Mouse (Mus musculus): ENCODE data around the gene Amdhd2.
A peak's percentile ranks its signal among the peaks of the same experiment; 100 is the strongest.
"Not testable (repeated sequence)": the region's sequence is repeated elsewhere in the genome, so short reads cannot be mapped to it uniquely, and the experiment has no call there.

Gene Amdhd2

DNA sequence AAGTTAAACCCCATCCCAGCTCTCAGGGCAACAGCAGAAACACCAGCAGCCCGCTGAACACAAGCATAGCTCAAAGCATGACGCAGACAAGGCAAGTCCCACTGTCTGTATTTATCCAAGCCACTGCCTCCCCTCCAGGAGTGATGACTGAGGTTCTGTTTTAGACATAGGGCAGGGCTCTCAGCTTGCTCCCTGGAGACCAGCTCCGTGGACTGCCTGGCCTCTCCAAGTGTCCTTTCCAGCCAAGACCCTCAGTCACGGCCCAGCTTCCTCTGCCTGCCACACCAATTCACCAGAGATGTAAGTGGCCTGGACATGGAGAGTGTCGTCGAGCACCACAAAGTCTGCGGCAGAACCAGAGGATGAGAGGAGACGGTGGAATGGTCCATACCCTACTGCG, 7.8 kb downstream of the Amdhd2 start:
- no peak for DNase-seq

DNA sequence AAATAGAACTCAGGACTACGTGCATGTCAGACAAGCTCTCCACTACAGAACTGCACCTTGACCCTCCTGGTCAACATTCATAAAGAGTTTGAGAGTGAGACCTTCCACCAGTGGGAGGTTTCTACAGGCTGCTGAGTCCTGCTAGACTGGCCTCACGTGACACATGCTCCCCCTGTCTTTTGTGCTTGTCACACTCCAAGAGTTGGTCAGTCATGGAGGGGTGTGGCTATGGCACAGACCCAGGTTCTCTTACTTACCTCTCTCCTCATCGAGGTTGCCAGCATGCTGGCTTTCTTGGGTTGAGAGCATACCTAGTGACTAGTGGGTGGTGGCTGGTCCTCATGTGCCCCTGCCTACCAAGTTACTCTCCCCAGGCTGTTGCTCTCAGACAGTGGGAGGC, 9.1 kb downstream of the Amdhd2 start:
- DNase-seq, result no peak

DNA sequence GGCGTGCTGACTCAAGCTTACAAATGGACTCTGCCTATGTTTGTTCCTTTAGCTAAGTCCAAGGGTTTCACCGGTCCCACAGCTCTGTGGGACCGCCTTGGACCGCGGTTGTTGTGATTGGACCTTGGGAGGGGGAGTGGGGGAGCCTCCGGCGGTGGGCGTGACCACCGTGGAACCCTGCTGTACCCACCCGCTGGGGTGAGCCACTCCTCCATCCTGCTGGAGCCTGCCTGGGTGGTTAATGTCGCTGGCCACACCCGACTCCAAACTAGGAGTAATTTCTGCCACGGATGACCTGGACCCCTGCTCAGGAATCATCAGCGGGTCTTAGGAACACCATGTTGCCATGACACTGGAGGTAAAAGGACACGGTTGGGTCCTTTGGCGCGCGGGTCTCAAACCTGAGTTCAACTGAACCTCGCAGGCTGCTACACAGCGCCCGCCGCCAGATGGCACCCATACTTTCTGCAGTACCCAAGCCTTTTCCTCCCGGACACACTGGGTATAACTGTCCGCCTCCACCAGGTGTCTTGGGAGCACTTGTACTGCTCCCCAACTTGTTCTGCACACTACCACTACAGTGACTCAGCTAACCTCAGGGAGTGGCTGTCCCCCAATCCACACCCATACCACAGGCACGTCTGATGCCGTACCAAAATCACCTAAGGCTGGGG, 11.5 kb downstream of the Amdhd2 start:
- DNase-seq, result peak; percentile 82

DNA sequence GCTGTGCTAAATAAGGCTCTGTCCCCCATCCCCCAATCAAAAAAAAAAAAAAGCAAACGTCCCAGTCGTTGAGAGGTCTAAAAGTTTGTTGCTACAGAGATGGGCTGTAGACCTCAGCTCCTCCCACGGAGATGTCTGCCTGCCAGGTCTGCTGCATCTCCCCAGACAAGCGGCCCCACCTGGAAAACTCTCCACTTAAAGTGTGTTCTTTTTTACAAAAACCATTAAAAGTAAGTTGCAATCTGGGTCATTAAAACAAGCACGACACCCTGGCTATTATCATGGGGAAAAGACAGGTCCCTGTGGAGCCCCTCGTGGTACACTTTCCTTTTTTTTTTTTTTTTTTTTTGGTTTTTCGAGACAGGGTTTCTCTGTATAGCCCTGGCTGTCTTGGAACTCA, 12.2 kb downstream of the Amdhd2 start:
- no peak for DNase-seq

- DNase-seq, result no peak
Measured at GRCm38 (mm10) chr17:24150824-24151223, 12.7 kb downstream of the Amdhd2 start, which contains the start of gene Pdpk1. Gene Pdpk1 (minus strand): TSS chr17:24150924.

DNA sequence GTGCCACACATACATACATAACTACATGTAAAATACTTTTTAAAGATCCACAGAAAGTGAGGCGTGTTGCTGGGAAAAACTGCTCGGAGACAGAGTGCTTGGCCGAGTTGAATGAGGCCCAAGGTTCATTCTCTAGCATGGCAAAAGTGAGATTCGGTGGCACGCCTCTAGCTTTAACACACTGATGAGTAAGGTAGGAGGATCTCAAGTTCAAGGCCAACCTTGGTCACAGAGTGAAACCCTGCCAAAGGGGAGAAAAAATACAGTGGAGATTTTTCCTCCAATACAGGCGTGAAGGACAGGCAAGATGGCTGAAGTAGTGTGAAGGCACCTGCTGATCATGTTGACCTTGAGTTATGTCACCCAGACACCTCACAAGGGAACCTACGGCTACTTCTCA, 14.1 kb downstream of the Amdhd2 start:
- DNase-seq, result no peak

- no peak for DNase-seq
Measured at GRCm38 (mm10) chr17:24142897-24143296, 20.7 kb downstream of the Amdhd2 start.

DNA sequence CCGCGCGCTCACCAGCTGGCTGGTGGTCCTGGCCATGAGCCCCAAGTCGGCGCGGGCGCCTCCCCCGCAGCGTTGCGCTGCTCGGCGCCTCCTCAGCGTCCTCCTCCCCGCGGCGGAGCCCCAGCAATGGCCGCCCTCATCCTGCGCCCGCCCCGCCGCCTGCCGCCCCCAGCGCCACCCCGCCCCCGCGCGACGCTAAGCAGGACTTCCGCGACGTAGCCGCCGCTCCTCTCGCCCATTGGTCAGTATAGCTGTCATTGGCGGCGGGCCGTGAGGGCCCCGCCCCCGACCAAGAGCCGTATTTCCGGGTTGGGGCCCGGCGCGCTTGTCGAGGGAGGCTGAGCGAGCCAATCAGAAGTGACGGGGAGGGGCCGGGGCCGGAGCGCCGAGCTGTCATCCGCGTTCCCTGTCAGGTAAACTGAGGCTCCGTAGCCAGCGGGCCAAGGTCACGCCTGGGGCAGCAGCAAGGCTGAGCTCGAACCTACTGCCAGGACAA, 22.1 kb downstream of the Amdhd2 start:
- DNase-seq, result peak; percentile 96 to 99

GRCm38 (mm10) chr17:24140845-24141424, 22.6 kb downstream of the Amdhd2 start:
- DNase-seq, result no peak

GRCm38 (mm10) chr17:24139968-24140367, 23.6 kb downstream of the Amdhd2 start:
- DNase-seq, result no peak

DNA sequence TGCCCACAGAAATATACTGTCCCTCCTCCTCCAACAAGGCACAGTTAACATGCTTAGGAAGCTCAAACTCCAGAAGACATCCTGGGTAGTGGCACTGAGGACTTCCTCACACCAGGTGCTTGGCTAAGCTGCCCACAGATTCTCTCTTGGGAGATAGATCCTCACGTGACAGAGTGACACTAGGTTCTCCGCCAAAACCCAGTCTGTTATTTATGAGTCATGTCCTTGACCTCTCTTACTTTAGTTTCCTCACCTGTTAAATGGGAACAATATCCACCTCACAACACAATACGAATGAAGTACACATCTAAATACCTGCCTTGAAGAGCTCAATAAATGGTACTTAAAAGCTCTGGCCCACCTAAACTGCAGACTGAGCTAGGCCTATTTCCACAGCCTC, 24.3 kb downstream of the Amdhd2 start:
- no peak for DNase-seq

DNA sequence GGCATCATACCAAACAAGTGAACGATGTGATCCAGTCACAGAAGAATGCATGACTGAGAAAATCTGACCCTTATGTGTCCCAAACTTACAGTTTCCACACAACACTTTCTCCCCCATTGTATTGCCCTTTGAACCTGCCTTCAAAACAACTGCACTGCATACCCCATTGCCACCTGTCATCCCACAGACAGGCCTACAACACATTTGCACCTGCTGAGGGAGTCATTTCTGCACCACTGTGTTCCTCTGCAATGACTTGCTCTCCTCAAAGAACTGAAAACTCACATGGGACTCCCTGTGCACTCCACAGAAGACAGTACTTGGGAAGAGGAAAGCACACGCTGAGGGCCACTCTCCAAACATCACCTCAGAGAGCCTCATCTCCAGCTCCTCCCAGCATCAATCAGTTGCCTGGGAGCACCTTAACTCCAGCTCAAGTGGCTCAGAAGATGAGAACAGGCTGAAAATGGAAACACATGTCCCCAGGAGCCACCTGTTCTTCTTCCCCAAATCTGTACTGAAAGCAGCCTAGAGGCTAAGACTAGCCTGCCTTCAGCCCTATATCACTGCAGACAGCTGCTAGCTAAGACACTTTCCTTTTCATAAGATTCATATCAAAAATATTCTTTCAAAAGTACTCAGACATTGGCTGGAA, 26.2 kb downstream of the Amdhd2 start:
- no peak for DNase-seq

DNA sequence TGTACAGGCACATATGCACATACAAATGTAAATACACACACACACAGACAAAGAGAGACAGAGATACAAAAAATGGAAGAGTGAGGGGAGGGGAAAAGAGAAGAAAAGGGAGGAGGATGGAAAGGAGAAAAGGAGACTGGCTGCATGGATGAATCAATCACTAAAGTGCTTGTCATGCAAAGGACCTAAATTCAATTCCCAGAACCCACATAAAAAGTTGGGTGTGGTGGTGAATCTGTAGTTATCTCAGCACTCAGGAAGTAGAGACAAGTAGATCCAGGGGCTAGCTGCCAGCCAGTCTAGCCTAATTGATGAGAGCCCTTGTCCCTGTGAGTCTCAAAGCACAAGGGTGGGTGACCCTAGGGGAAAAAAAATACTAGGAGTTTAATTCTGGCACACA, 29.5 kb downstream of the Amdhd2 start:
- no peak for DNase-seq

- not testable (repeated sequence) for DNase-seq
Measured at GRCm38 (mm10) chr17:24132919-24133318, 30.6 kb downstream of the Amdhd2 start.

DNA sequence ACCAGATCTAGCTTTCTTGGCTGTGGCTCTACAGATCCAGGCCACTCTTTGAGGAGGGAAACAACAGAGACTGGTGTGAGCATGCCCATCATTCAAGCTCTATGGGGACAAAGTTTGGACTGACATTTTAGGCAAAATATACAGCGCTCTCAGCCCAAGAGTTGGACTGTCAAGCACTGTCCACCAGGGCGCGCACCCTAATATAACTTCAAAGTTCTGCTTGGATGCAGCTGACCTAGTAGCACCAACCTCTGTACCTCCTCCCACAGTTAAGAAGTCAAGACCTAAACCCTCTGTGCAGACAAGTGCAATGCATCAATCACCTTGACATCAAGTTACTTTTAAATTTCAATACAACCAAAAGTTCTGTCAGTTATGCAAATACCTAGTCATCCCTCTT, 32.0 kb downstream of the Amdhd2 start:
- DNase-seq, result no peak

- not testable (repeated sequence) for DNase-seq
Measured at GRCm38 (mm10) chr17:24129246-24129645, 34.3 kb downstream of the Amdhd2 start.

DNA sequence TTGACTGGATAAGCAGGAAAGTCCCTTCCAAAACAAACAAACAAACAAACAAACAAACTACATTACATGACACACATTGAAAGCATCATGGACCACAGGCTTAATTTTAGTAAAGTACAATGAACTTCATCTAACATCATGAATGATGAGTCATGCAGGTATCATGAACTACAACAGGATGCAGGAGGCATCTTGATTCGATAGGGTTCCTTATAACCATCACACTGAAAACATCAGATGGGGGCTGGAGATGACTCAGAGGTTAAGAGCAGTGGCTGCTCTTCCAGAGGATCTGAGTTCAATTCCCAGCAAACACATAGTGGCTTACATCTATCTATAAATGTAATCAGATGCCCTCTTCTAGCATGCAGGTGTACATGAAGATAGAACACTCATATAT, 36.0 kb downstream of the Amdhd2 start:
- DNase-seq, result no peak

GRCm38 (mm10) chr17:24126801-24127200, 36.8 kb downstream of the Amdhd2 start:
- no peak for DNase-seq

- no peak for DNase-seq
Measured at GRCm38 (mm10) chr17:24119446-24119845, 44.1 kb downstream of the Amdhd2 start.

GRCm38 (mm10) chr17:24113031-24113430, 50.5 kb downstream of the Amdhd2 start:
- peak; percentile 37 to 53 for DNase-seq

DNA sequence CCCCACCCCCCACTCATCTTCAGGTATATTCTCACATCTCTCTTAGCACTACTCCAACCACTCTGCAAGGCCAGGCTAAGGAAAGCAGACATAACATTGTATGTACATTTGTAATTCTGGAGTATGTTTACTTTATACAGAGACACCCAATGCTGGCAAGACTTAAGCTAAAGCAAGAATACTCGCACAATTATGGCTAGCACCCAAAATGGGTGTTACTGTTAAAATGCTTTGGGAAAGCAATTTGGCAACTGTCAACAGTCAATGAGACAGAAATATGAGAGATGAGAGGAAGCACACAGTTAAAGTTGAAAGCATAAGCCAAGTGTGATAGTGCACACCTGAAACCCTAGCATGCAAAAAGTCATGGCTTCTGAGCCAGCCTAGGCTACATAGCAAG, 52.3 kb downstream of the Amdhd2 start:
- DNase-seq, result no peak

DNA sequence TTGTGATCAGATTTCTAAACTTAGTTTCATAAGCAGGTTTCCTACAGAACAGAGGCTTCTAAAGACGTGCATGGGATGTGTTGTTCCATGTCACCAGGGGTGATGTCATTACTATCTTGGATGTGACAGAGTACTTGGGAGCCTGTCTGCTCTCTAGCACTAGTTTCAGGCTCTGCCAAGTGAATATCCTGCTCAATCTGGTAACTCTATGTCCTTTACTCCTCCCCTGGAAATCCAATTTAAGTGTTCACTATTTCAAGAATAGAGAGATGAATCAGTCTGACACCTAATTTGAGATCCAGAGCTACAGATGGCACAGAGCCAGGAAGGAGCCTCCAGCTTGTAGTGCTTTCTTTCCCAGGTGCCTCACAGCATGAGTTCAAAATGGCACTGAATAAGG, 54.7 kb downstream of the Amdhd2 start:
- peak; percentile 49 to 65 for DNase-seq

All from cerebellum, postnatal 36 days (tissue).